Mouse (Mus musculus): ENCODE data around the gene Heatr1. TPM values are rescaled to one million over a fixed set of nuclear protein-coding genes. Genes with fewer than 3 reads are reported as not detected.

The Heatr1 gene
- total and polyA plus RNA-seq, 2 experiments from 2014 or later = 5.9 to 12.4 TPM

- DNase-seq (ENCODE audit: low spot score) (peak; percentile 73), ATAC-seq (peak; percentile 80)
- no peak overlapping the region for H3K9ac ChIP-seq (replicated peaks; ENCODE audit: low read length)
- H3K9me3 ChIP-seq (ENCODE audit: low read length) = no peaks in the 10 kb centered on the region
- no peak overlapping the region for H3K27ac ChIP-seq
- H3K4me3 ChIP-seq (ENCODE audit: low read length) = no peak overlapping the region
- 55% methylated on average over 2 of the region's 2 CpGs for WGBS
- TF ChIP-seq CTCF (IDR thresholded peaks at IDR 0.05; ENCODE audit: low read depth) = no peak
- H3K27me3 ChIP-seq (ENCODE audit: insufficient read depth, low read length) = no peaks in the 10 kb centered on the region
- no peaks in the 10 kb centered on the region for H3K4me1 ChIP-seq (ENCODE audit: insufficient read depth, low read length)
- H3K4me2 ChIP-seq (ENCODE audit: low read depth, low read length) = no peak overlapping the region
- H3K36me3 ChIP-seq (ENCODE audit: insufficient read depth, low read length) = peaks cover 38% of the 10 kb centered on the region
Observed at GRCm38 (mm10) chr13:12442008-12442587, 47.3 kb downstream of the Heatr1 start.

- no peaks in the 10 kb centered on the region for H3K9me3 ChIP-seq (ENCODE audit: low read length)
- H3K27ac ChIP-seq = no peak overlapping the region
- H3K4me1 ChIP-seq (ENCODE audit: insufficient read depth, low read length) = no peaks in the 10 kb centered on the region
- no peak overlapping the region for H3K4me3 ChIP-seq (ENCODE audit: low read length)
- H3K27me3 ChIP-seq (ENCODE audit: insufficient read depth, low read length) = no peaks in the 10 kb centered on the region
- H3K36me3 ChIP-seq (ENCODE audit: insufficient read depth, low read length) = peaks cover 25% of the 10 kb centered on the region; the same call in 1 of the 2 replicates
- 77% methylated on average over 14 of the region's 14 CpGs for WGBS
- DNase-seq (ENCODE audit: low spot score) (no peak), ATAC-seq (no peak)
- H3K4me2 ChIP-seq (ENCODE audit: low read depth, low read length) = no peak overlapping the region
- no peak overlapping the region for H3K9ac ChIP-seq (replicated peaks; ENCODE audit: low read length)
- TF ChIP-seq CTCF (IDR thresholded peaks at IDR 0.05; ENCODE audit: low read depth) = no peak
Observed at GRCm38 (mm10) chr13:12453150-12453549, 58.3 kb downstream of the Heatr1 start.

GRCm38 (mm10) chr13:12454686-12455390, 60.0 kb downstream of the Heatr1 start:
- no peak for TF ChIP-seq CTCF (IDR thresholded peaks at IDR 0.05; ENCODE audit: low read depth)
- H3K4me3 ChIP-seq (ENCODE audit: low read length) = no peak overlapping the region
- H3K9ac ChIP-seq (replicated peaks; ENCODE audit: low read length) = no peak overlapping the region
- peaks cover 25% of the 10 kb centered on the region; the same call in 1 of the 2 replicates for H3K36me3 ChIP-seq (ENCODE audit: insufficient read depth, low read length)
- no peaks in the 10 kb centered on the region for H3K9me3 ChIP-seq (ENCODE audit: low read length)
- 85% methylated on average over 7 of the region's 7 CpGs for WGBS
- ATAC-seq (no peak), DNase-seq (ENCODE audit: low spot score) (no peak)
- H3K4me2 ChIP-seq (ENCODE audit: low read depth, low read length) = no peak overlapping the region
- H3K4me1 ChIP-seq (ENCODE audit: insufficient read depth, low read length) = no peaks in the 10 kb centered on the region
- H3K27ac ChIP-seq = no peak overlapping the region
- H3K27me3 ChIP-seq (ENCODE audit: insufficient read depth, low read length) = no peaks in the 10 kb centered on the region

- Histone ChIP-seq H3K27me3 (ENCODE audit: insufficient read depth, low read length) (no peaks in the 10 kb centered on the region), H3K9me3 (ENCODE audit: low read length) (no peaks in the 10 kb centered on the region), H3K36me3 (ENCODE audit: insufficient read depth, low read length) (peaks cover 24% of the 10 kb centered on the region; the same call in 1 of the 2 replicates), H3K4me2 (ENCODE audit: low read depth, low read length) (no peak overlapping the region), H3K4me1 (ENCODE audit: insufficient read depth, low read length) (no peaks in the 10 kb centered on the region), H3K4me3 (ENCODE audit: low read length) (no peak overlapping the region), H3K27ac (no peak overlapping the region), H3K9ac (replicated peaks; ENCODE audit: low read length) (no peak overlapping the region)
- WGBS = 88% methylated on average over 7 of the region's 7 CpGs
- DNase-seq (ENCODE audit: low spot score) = no peak
- no peak for ATAC-seq
- no peak for TF ChIP-seq CTCF (IDR thresholded peaks at IDR 0.05; ENCODE audit: low read depth)
Observed at GRCm38 (mm10) chr13:12456711-12457110, 61.9 kb downstream of the Heatr1 start.

GRCm38 (mm10) chr13:12460443-12460842, 65.6 kb downstream of the Heatr1 start:
- Histone ChIP-seq H3K27ac (peak overlapping the region; percentile 82), H3K9ac (replicated peaks; ENCODE audit: low read length) (peak overlapping the region; percentile 85), H3K36me3 (ENCODE audit: insufficient read depth, low read length) (0 out of 2 replicates have a peak, but pooled peaks cover 10% of the 10 kb centered on the region), H3K9me3 (ENCODE audit: low read length) (no peaks in the 10 kb centered on the region), H3K27me3 (ENCODE audit: insufficient read depth, low read length) (no peaks in the 10 kb centered on the region), H3K4me1 (ENCODE audit: insufficient read depth, low read length) (no peaks in the 10 kb centered on the region), H3K4me2 (ENCODE audit: low read depth, low read length) (peak overlapping the region; percentile 79), H3K4me3 (ENCODE audit: low read length) (peak overlapping the region; percentile 82)
- ATAC-seq (no peak), DNase-seq (ENCODE audit: low spot score) (peak; percentile 56)
- 4% methylated on average over 8 of the region's 8 CpGs for WGBS
- TF ChIP-seq CTCF (IDR thresholded peaks at IDR 0.05; ENCODE audit: low read depth) = peak; percentile 31; the same call in 1 of the 2 replicates

GRCm38 (mm10) chr13:12460881-12461729, 66.3 kb downstream of the Heatr1 start:
- WGBS = under 1% methylated on average over 59 of the region's 59 CpGs
- peak; percentile 96 for ATAC-seq
- TF ChIP-seq CTCF (IDR thresholded peaks at IDR 0.05; ENCODE audit: low read depth) = no peak

More at GRCm38 (mm10) chr13:12460881-12461729, 66.3 kb downstream of the Heatr1 start:
- H3K27me3 ChIP-seq (ENCODE audit: insufficient read depth, low read length) = no peaks in the 10 kb centered on the region
- 0 out of 2 replicates have a peak, but pooled peaks cover 9% of the 10 kb centered on the region for H3K36me3 ChIP-seq (ENCODE audit: insufficient read depth, low read length)
- H3K9ac ChIP-seq (replicated peaks; ENCODE audit: low read length) = peak overlapping the region; percentile 85
- H3K9me3 ChIP-seq (ENCODE audit: low read length) = no peaks in the 10 kb centered on the region
- H3K4me1 ChIP-seq (ENCODE audit: insufficient read depth, low read length) = no peaks in the 10 kb centered on the region
- peak overlapping the region; percentile 82 for H3K27ac ChIP-seq
- H3K4me2 ChIP-seq (ENCODE audit: low read depth, low read length) = peak overlapping the region; percentile 79
- DNase-seq (ENCODE audit: low spot score) = peak; percentile 93
- peak overlapping the region; percentile 82 for H3K4me3 ChIP-seq (ENCODE audit: low read length)
